Mouse (Mus musculus): ENCODE measurements around the gene Stk35. TPM values are rescaled to one million over a fixed set of nuclear protein-coding genes. Genes with fewer than 3 reads are reported as not detected.
A peak's percentile ranks its signal among the peaks of the same experiment; 100 is the strongest.

Gene Stk35
- 16.3 and 17.7 TPM in 2 replicates for polyA plus RNA-seq (2016; fragmentation: Nextera tagmentation; extraction: Ambion mirVana)

- H3K36me3 ChIP-seq (replicated peaks): peaks cover 24% of the 10 kb centered on the region; the same call in 1 of the 2 replicates
- peak within 1 kb of the TSS; percentile 95 for H3K4me2 ChIP-seq
- H3K9me3 ChIP-seq: no peaks in the 10 kb centered on the region
- peak within 1 kb of the TSS; percentile 94 for H3K9ac ChIP-seq
- peak within 1 kb of the TSS; percentile 97 for H3K27ac ChIP-seq
- under 1% methylated on average over 63 of the region's 63 CpGs for WGBS
- no peaks in the 10 kb centered on the region for H3K27me3 ChIP-seq
- H3K4me3 ChIP-seq (replicated peaks): peak within 1 kb of the TSS; percentile 93
- peaks cover 30% of the 10 kb centered on the region for H3K4me1 ChIP-seq
- peak; percentile 89 for ATAC-seq (ENCODE audit: low FRiP score)
Observed at GRCm38 (mm10) chr2:129800271-129800903, at the start of gene Stk35. TSS of gene Stk35 (plus strand) at chr2:129800517.

GRCm38 (mm10) chr2:129782046-129782445 is 18.3 kb upstream of the Stk35 start:
- ATAC-seq (ENCODE audit: low FRiP score): no peak
- Histone ChIP-seq H3K36me3 (replicated peaks) (no peaks in the 10 kb centered on the region), H3K4me2 (no peak overlapping the region), H3K9ac (no peak overlapping the region), H3K4me1 (no peaks in the 10 kb centered on the region), H3K9me3 (no peaks in the 10 kb centered on the region), H3K27ac (no peak overlapping the region), H3K27me3 (0 out of 2 replicates have a peak, but pooled peaks cover 5% of the 10 kb centered on the region), H3K4me3 (replicated peaks) (no peak overlapping the region)
- 76% methylated on average over 1 of the region's 1 CpGs for WGBS

DNA sequence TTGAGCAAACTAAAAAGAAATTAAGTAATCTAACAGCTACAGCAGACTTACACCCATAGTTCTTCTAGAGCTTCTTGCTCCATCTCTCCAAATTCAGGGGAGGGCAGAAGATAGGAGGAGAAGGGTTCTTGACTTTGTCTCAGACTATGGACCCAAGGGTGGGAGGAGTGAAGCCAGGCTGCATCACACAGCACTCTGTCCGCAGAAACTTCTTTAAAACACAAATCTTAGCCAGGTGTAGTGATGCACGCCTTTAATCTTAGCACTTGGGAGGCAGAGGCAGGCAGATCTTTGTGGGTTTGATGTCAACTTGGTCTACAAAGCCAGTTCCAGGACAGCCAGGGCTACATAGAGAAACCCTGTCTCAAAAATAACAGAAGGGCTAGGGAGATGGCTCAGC is 3.8 kb upstream of the Stk35 start:
- Histone ChIP-seq H3K27ac (no peak overlapping the region), H3K4me1 (peaks cover 7% of the 10 kb centered on the region), H3K36me3 (replicated peaks) (no peaks in the 10 kb centered on the region), H3K4me2 (no peak overlapping the region), H3K27me3 (no peaks in the 10 kb centered on the region), H3K4me3 (replicated peaks) (no peak overlapping the region), H3K9me3 (peaks cover 7% of the 10 kb centered on the region), H3K9ac (no peak overlapping the region)
- WGBS: 89% methylated on average over 2 of the region's 2 CpGs
- ATAC-seq (ENCODE audit: low FRiP score): no peak

GRCm38 (mm10) chr2:129797709-129798108 is 2.6 kb upstream of the Stk35 start:
- 71% methylated on average over 2 of the region's 3 CpGs for WGBS
- Histone ChIP-seq H3K4me2 (no peak overlapping the region), H3K9ac (no peak overlapping the region), H3K36me3 (replicated peaks) (0 out of 2 replicates have a peak, but pooled peaks cover 4% of the 10 kb centered on the region), H3K4me3 (replicated peaks) (no peak overlapping the region), H3K4me1 (peaks cover 16% of the 10 kb centered on the region), H3K27ac (no peak overlapping the region), H3K27me3 (no peaks in the 10 kb centered on the region), H3K9me3 (peaks cover 7% of the 10 kb centered on the region)
- ATAC-seq (ENCODE audit: low FRiP score): no peak

GRCm38 (mm10) chr2:129798410-129798809 is 1.9 kb upstream of the Stk35 start:
- H3K4me1 ChIP-seq: peaks cover 23% of the 10 kb centered on the region
- H3K36me3 ChIP-seq (replicated peaks): 0 out of 2 replicates have a peak, but pooled peaks cover 11% of the 10 kb centered on the region
- H3K27ac ChIP-seq: no peak overlapping the region
- H3K4me2 ChIP-seq: no peak overlapping the region
- no peak overlapping the region for H3K4me3 ChIP-seq (replicated peaks)
- no peaks in the 10 kb centered on the region for H3K27me3 ChIP-seq
- ATAC-seq (ENCODE audit: low FRiP score): no peak
- peaks cover 7% of the 10 kb centered on the region for H3K9me3 ChIP-seq
- H3K9ac ChIP-seq: no peak overlapping the region

DNA sequence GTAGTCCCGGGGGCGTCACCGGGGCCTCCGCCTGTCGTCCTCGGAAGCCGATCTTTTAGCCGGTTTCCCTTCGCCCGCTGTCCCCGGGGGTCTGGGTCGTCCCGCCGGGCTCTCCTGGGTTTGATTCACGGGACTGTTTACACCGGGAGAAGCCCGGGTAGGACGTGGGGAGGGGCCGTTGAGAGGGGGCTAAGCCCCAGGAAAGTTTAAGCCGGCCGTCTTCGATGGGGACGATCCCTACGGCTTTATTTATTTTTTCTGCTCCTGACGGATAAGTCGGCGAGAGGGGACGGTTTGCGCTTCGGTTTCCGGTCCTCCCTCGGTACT is 550 bp downstream of the Stk35 start:
- H3K36me3 ChIP-seq (replicated peaks): peaks cover 28% of the 10 kb centered on the region; the same call in 1 of the 2 replicates
- no peaks in the 10 kb centered on the region for H3K27me3 ChIP-seq
- H3K4me3 ChIP-seq (replicated peaks): peak overlapping the region; percentile 93
- H3K9me3 ChIP-seq: no peaks in the 10 kb centered on the region
- H3K4me2 ChIP-seq: peak overlapping the region; percentile 95
- peaks cover 33% of the 10 kb centered on the region for H3K4me1 ChIP-seq
- H3K9ac ChIP-seq: peak overlapping the region; percentile 94
- ATAC-seq (ENCODE audit: low FRiP score): peak; percentile 55
- under 1% methylated on average over 32 of the region's 32 CpGs for WGBS
- H3K27ac ChIP-seq: peak overlapping the region; percentile 97

DNA sequence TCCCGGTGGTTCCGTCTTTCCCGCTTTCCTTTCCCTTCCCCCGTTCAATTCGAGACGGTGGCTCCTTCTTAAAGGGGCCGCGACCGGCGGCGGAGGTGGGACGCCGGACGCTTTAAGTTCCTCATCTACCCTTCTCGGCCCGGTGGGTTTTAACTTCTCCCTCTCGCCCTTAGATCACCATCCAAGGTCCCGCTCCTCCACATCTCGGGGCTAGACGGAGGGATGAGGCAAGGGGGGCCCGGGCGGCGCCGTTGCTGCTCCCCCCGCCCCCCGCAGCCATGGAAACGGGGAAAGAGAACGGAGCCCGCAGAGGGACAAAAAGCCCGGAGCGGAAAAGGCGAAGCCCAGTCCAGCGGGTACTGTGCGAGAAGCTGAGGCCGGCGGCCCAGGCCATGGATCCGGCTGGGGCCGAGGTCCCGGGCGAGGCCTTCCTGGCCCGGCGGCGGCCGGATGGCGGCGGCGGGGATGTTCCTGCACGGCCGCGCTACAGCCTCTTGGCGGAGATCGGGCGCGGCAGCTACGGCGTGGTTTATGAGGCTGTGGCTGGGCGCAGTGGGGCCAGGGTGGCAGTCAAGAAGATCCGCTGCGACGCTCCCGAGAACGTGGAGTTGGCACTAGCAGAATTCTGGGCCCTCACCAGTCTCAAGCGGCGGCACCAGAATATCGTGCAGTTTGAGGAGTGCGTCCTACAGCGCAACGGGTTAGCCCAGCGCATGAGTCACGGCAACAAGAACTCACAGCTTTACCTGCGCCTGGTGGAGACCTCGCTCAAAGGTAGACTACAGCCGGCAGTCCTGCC is 1.1 kb downstream of the Stk35 start:
- Histone ChIP-seq H3K27me3 (no peaks in the 10 kb centered on the region), H3K9me3 (no peaks in the 10 kb centered on the region), H3K4me3 (replicated peaks) (peak overlapping the region; percentile 93), H3K36me3 (replicated peaks) (peaks cover 34% of the 10 kb centered on the region; the same call in 1 of the 2 replicates), H3K27ac (peak overlapping the region; percentile 97), H3K9ac (peak overlapping the region; percentile 94), H3K4me2 (peak overlapping the region; percentile 95), H3K4me1 (peaks cover 36% of the 10 kb centered on the region)
- peak; percentile 81 for ATAC-seq (ENCODE audit: low FRiP score)
- WGBS: under 1% methylated on average over 73 of the region's 73 CpGs

GRCm38 (mm10) chr2:129805486-129805885 is 5.2 kb downstream of the Stk35 start:
- no peak overlapping the region for H3K27ac ChIP-seq
- no peak overlapping the region for H3K4me2 ChIP-seq
- ATAC-seq (ENCODE audit: low FRiP score): no peak
- H3K9ac ChIP-seq: no peak overlapping the region
- H3K27me3 ChIP-seq: no peaks in the 10 kb centered on the region
- peaks cover 67% of the 10 kb centered on the region for H3K36me3 ChIP-seq (replicated peaks)
- peaks cover 29% of the 10 kb centered on the region for H3K4me1 ChIP-seq
- WGBS: 95% methylated on average over 4 of the region's 4 CpGs
- no peaks in the 10 kb centered on the region for H3K9me3 ChIP-seq
- H3K4me3 ChIP-seq (replicated peaks): no peak overlapping the region

DNA sequence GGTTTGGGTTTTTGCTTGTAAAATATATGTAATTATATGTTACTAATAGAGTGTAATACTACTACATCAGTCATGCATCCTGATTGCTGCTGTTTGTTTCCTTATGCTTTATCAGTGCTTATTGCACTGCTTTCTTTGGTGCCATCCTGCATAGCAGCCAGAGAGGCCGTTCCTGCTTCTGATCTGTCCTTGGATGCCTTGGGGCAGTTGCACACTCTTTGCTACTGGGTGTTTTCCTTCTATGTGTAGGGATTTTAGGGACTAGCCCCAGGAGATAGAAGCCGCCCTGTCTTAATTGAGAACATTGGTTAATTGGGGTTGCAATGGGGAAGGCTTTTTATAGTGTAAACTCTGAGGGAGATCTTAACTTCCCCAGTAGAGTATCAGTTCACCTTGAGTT is 6.2 kb downstream of the Stk35 start:
- no peak for ATAC-seq (ENCODE audit: low FRiP score)
- peaks cover 29% of the 10 kb centered on the region for H3K4me1 ChIP-seq
- no peaks in the 10 kb centered on the region for H3K9me3 ChIP-seq
- no peak overlapping the region for H3K4me2 ChIP-seq
- no peaks in the 10 kb centered on the region for H3K27me3 ChIP-seq
- no peak overlapping the region for H3K27ac ChIP-seq
- WGBS: 89% methylated on average over 2 of the region's 2 CpGs
- no peak overlapping the region for H3K4me3 ChIP-seq (replicated peaks)
- H3K9ac ChIP-seq: no peak overlapping the region
- peaks cover 77% of the 10 kb centered on the region for H3K36me3 ChIP-seq (replicated peaks)

- Histone ChIP-seq H3K4me3 (replicated peaks) (no peak overlapping the region), H3K4me1 (0 out of 2 replicates have a peak, but pooled peaks cover 6% of the 10 kb centered on the region), H3K27ac (no peak overlapping the region), H3K4me2 (no peak overlapping the region), H3K27me3 (no peaks in the 10 kb centered on the region), H3K36me3 (replicated peaks) (peaks cover 84% of the 10 kb centered on the region), H3K9me3 (no peaks in the 10 kb centered on the region), H3K9ac (no peak overlapping the region)
- 97% methylated on average over 7 of the region's 7 CpGs for WGBS
- ATAC-seq (ENCODE audit: low FRiP score): no peak
Observed at GRCm38 (mm10) chr2:129810563-129810962, 10.2 kb downstream of the Stk35 start.

- no peak overlapping the region for H3K4me2 ChIP-seq
- H3K27ac ChIP-seq: no peak overlapping the region
- ATAC-seq (ENCODE audit: low FRiP score): no peak
- H3K9ac ChIP-seq: no peak overlapping the region
- H3K4me3 ChIP-seq (replicated peaks): no peak overlapping the region
- H3K4me1 ChIP-seq: no peaks in the 10 kb centered on the region
- 93% methylated on average over 3 of the region's 3 CpGs for WGBS
- no peaks in the 10 kb centered on the region for H3K9me3 ChIP-seq
- peaks cover 83% of the 10 kb centered on the region for H3K36me3 ChIP-seq (replicated peaks)
- H3K27me3 ChIP-seq: no peaks in the 10 kb centered on the region
Observed at GRCm38 (mm10) chr2:129814033-129814432, 13.7 kb downstream of the Stk35 start.

DNA sequence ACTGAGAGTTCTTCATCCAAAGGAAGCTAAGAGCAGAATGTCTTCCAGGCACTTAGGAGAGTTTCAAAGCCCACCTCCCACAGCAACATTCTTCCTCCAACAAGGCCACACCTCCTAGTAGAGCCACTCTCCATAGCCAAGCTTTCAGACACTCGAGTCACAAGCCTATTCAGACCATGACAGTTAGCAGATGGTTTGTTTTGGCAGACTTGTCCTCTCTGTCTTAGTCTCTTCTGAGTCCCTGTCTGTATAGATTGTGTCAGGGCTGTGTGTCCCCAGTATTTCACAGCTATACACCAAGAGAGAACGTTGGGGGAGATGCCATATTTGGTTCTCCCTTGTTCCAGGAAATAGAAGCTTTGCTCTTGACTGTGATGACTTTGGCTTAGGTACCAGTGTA is 14.8 kb downstream of the Stk35 start:
- Histone ChIP-seq H3K9ac (no peak overlapping the region), H3K4me3 (replicated peaks) (no peak overlapping the region), H3K4me2 (no peak overlapping the region), H3K4me1 (no peaks in the 10 kb centered on the region), H3K36me3 (replicated peaks) (peaks cover 78% of the 10 kb centered on the region), H3K27ac (no peak overlapping the region), H3K9me3 (no peaks in the 10 kb centered on the region), H3K27me3 (no peaks in the 10 kb centered on the region)
- 68% methylated on average over 2 of the region's 2 CpGs for WGBS
- no peak for ATAC-seq (ENCODE audit: low FRiP score)

Data from forebrain, embryonic 12.5 days (tissue).